Mouse (Mus musculus) G1E (cell line): Measurements from ENCODE around the gene Ctsf.

Experiments used
- CTCF ChIP-seq: IDR thresholded peaks from 2 replicates; pipeline ENCODE4 v1.5.1; 2012; ENCODE audit warnings: low read depth, low read length, inconsistent platforms, mixed read lengths
- GATA1 ChIP-seq: IDR thresholded peaks from 2 replicates; pipeline ENCODE4 v1.6.1; 2012; ENCODE audit warnings: borderline replicate concordance, low read length, inconsistent platforms, mixed read lengths

GRCm38 (mm10) chr19:4817182-4817835 lies 37.6 kb upstream of the Ctsf start:
- no peak for TF ChIP-seq GATA1
- no peak for TF ChIP-seq CTCF
